Mouse (Mus musculus): ENCODE results near the gene Cant1.
A peak's percentile ranks its signal among the peaks of the same experiment; 100 is the strongest.

Gene Cant1

DNA sequence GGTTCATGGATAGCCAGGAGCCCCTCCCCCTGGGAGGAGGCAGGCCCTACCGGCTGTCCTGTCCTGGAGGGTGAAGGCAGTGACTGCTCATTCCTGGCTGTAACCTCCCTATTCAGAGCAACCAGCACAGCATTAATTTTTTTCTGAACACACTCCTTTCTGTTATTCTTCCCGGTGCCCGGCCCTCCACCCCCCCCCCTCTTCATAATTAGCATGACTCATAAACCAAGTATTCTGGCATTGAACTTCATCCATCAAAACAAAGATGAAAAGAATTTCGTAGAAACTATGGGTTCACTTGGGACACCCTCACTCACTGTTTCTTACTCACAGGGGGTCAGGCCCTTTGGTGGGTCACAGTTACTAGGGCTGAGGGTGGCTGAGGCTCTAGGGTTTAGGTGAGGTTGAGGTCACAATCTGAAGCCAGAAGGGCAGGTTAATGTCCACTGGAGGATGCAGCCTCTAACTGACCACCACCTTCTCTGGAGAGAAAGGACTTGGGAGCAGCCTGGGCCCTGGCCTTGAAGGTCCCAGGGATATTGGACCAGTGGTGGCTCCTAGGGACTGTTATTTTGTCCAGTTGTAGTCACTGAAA is 11.5 kb upstream of the Cant1 start:
- no peak for DNase-seq (ENCODE audit: low read depth in 2 of 2, low spot score in 2 of 2)

DNA sequence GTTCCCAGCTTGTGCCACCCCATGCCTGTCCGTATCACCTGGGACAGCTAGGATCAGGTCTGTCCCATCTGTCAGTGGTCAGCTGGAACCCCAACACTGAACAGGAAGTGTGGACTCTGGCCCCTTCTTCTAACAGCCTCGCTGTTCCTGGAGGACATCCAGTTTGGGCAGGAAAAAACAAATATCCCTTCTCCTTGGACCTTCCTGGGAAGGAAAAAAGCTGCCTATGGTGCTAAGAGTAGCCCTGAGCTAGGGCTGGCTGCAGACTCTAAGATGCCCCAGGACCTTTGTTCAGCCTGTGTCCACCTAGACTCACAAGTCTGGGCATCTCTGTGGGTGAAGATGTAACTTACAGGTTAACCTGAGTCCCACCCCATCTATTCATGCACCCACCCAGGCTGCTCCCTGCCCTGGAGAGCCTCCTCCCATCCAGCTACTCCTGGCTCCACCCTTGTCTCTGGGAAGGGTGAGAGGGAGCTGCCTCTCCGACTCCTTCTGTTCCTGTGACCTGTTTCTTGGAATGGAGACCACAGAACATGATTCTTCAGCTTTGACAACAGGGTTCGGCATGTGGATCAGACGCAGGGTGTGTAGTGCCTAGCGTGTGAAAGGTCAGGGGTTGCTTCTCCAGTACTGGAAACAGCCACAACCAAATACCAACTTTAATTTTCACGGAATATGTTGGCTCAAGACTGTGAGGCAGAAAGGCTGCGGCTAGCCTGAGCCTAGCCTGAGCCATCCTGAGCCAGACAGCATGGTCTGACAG is 10.2 kb upstream of the Cant1 start:
- DNase-seq (ENCODE audit: low read depth in 2 of 2, low spot score in 2 of 2): no peak

DNA sequence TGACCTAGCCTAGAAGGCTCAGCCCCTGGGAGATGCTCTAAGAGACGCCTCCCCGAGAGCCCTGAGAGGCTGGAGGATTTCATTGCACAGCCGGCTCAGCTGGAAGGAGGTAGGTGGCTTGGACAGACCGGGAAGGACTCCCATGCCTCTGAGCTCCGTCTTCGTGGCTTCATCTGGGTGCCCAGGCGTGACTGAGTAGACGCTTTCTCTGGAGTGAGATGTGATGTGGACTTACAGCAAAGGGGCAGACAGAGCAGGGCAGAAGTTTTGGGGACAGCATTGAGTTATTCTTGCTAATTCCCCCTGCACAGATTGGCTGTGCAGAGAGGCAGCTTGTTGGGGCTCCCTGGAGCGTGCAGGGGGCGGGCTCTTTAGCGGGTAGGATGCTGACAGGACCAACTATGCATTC is 9.6 kb upstream of the Cant1 start:
- no peak for DNase-seq (ENCODE audit: low read depth in 2 of 2, low spot score in 2 of 2)

DNA sequence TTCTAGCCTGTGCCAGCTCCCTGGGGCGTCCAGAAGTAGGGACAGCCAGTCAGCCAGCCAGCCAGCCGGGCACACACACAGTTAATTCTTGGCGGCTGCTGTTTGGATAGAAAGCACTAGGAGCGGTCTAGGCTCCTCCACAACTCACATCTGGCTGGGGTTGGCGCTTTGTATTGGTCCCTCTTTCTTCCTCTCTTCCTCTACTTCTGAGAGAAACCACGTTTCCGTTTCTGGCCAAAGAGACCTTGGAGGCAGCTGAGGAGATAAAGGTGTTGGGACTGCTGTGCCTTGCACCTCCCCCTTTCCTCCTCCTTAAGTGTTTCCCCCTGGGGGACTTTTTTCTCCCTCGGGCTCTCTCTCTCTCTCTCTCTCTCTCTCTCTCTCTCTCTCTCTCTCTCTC is 9.1 kb upstream of the Cant1 start, which contains the start of gene C1qtnf1:
Gene C1qtnf1 (plus strand): TSS at position 218 of the 400 bp plus-strand sequence.
- peak in 1 of 2 experiments; percentile 5 for DNase-seq (ENCODE audit: low read depth in 2 of 2, low spot score in 2 of 2)

DNA sequence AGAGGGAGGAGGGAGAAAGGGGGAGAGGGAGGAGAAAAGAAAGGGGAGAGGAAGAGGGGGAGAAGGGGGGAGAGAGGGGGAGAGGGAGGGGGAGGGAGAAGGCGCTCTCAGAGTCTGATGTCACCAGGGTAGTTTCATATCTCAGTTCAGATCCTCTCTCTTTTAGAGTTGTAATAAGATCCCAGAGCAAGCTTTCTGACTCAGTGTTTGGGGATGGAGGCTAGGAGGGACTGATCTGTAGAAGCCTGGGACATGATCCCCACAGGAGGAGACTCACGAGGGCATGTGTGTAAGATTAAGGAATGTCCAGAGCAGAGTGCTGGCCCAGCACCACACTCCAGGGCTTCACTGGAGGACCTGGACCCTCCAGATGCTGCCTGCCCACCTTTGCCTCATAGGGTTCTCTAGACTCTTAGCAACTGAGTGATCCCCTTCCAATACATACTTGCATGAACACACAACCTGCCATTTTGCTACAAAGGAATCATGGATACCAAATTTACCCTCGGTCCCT is 8.4 kb upstream of the Cant1 start:
- no peak for DNase-seq (ENCODE audit: low read depth in 2 of 2, low spot score in 2 of 2)

DNA sequence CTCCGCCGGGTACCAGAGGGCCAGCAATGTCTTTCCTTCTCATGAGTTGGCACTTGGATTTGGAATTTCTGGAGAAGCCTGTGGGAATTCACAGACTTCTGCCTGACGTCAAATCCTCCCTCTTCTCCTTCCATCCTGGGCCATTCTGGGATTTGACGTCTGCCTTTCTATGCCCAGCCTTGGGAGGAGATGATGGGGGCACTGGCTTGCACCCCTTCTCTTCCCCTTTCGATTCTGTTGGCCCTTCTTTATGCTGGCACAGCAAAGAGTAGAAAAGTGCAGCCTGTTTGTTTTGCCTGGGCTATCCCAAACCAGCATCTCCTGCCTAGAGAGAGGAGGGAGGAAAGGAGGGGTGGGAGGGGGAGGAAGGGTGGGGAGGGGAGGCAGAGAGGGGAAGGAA is 7.9 kb upstream of the Cant1 start:
- no peak for DNase-seq (ENCODE audit: low read depth in 2 of 2, low spot score in 2 of 2)

DNA sequence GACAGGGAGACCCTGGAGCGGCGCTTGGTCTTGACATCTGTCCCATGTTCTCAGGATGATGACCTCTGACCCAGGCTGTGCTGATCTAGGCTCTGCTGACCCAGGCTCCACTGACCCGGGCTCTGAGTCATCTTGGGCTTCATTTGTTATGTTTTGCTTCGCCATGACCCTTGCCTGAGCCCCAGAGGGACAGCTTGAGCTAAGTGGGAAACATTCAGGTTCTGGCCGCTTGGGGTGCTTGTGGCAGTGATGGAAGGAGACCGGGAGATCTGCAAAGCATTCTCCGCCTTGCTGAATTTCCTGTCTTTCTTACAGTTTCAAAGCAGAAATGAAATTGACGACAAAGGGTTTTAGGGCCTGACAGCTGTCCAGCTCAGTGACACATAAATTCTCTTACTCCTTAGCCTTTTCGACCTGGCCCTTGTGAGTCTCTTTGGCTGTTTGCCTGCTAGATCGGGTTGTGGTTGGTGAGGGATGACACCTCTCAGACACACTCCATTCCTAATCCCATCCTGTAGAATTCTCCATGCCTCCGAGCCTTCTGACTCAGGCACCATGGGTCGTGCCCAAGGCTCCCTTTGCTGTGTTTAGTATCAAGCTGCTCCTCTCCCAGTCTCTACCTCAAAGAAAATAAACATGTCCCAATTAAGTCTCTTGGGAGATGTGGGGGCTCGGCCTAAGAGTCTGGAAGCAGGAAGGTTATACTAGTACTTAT is 5.9 kb upstream of the Cant1 start:
- DNase-seq (ENCODE audit: low read depth in 2 of 2, low spot score in 2 of 2): no peak

DNA sequence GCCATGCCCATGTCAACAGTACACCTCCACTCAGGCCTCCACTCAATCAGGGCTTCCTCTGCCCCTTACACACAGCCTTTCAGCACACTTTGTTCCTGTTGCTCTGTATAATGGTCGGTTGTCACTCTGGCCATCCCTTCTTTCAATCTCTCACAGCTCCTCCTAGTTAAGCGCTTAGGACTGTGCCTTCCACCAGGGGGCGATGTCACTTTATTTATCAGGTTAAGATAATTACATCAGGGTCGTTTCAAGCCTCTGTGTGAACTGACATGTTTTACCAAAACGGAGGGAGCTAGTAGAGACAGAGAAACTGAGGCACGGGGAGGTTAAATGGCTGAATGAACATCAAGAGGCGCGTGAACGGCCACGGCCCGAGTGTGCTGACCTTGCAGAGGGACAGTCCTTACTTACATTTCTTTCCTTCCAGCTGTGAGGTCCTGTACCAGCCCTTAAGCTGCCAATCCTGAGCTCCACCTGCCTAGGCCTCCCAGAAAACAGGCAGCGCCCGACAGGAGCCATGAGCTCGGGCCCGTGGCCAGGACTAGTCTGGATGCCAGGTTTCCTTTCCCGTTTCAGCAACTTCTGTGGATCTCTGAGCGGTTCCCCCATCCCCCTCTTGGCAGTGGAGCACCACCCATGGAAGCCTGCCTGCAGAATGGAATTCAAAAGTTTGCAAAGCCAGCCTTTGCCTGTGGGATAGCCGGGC is 4.5 kb upstream of the Cant1 start:
- DNase-seq (ENCODE audit: low read depth in 2 of 2, low spot score in 2 of 2): peak; percentile 74 to 82

DNA sequence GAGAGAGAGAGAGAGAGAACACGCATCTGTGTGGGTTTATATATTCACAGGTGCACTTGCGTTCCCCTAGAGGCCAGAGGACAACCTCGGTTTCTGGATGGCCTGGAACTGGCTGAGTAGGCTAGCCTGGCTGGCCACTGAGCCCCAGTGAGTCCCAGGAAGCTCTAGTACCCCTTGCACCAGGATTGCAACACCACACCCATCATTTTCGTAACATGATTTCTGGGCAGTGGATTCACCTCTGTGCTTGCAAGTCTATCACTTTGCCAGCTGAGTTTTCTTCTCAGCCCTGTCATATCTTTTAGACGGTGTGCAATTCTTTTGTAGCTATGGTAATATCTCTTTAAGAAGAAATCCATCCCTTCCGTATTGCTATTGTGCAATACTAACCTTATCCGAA is 1.4 kb upstream of the Cant1 start:
- no peak for DNase-seq (ENCODE audit: low read depth in 2 of 2, low spot score in 2 of 2)

DNA sequence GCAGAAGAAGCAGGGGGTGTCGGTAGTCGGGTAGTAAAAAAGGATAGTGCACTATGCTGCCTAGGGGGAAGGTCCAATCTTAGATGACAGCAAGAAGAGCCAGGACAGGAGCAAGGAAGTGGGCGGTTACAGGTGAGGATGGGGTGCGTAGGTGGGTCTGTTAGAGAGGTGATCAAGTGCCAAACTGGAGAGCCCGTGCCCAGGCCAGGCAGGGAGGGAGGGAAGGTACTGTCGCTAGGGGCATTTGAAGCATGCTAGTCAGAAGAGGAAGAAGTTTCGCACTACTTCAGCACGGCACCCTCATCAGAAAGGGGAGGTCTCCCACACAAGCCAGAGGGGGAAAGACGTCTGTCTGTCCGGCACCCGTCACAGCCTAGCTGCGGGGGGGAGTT is 448 bp downstream of the Cant1 start:
- DNase-seq (ENCODE audit: low read depth in 2 of 2, low spot score in 2 of 2): no peak

DNA sequence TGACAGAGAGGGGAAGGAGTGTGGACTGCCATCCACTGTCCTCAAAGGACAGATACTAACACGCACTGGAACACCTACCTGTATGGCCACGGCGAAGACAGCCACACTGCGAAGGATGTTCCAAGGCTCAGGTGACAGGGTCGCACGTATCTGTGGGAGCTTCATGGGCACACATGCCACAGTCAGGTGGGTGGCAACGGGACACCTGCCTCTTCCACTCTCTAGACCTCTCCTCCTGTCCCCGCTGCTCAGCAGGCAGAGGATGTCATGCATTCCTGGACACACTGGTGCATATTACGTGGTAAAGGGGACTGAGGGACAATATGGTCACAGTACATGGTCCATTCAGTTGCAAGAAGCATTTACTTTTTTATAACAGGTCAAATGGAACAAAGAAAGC is 1.4 kb downstream of the Cant1 start:
- no peak for DNase-seq (ENCODE audit: low read depth in 2 of 2, low spot score in 2 of 2)

DNA sequence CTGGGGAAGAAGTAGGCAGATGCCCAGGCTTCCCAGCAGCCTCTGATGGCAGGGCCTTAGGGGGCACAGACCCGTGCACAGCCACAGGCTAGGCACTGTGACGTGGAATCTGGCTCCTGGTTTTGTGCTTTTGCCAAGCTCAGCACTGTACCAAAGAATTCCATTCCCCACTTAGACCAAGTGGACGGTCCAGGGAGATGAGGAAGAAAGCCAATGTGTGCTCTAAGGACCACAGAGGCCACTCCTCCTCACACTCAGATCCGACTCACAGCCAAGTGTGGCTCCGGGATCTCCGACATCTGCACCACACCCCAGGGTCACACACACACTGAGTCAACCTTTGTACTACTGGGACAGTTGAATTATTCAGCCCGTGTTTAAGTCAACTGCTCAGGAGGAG is 2.8 kb downstream of the Cant1 start:
- DNase-seq (ENCODE audit: low read depth in 2 of 2, low spot score in 2 of 2): no peak

DNA sequence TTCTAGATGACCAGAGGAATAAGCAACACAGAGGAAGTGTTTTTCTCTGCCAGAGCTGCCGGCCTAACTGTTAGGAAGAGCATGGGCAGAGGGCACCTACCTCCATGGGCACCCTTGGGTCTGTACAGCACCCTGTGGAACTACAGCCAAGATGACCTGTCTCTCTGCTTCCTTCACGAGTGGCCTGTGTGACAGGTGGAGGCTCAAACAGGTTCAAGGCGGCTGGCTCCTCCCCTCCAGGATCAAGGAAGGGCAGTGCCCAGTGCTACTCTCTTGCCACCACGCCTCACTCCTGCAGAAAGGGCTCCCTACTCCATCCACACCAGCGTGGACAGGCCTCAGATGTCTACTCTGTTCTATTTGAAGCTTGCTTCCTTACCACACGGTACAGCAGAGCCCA is 3.3 kb downstream of the Cant1 start:
- no peak for DNase-seq (ENCODE audit: low read depth in 2 of 2, low spot score in 2 of 2)

DNA sequence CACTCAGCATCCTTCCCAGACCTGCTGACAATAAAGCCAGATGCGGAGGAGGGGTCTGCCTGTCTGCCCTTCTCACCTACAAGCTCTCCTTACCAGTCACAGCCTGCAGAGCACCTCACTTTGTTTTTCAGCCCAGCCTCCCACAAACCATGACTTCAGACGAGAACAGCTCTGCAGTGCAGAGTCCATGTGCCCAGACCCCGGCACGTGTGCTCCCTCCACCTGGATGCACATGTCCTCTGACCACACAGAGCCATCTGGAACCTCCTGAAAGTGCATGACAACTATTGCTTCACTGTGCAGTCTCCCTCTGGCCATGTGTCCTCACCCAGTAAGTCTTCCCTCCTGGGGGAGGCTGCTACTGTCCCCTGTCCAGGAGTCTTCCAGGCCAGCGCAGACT is 4.6 kb downstream of the Cant1 start:
- DNase-seq (ENCODE audit: low read depth in 2 of 2, low spot score in 2 of 2): no peak

DNA sequence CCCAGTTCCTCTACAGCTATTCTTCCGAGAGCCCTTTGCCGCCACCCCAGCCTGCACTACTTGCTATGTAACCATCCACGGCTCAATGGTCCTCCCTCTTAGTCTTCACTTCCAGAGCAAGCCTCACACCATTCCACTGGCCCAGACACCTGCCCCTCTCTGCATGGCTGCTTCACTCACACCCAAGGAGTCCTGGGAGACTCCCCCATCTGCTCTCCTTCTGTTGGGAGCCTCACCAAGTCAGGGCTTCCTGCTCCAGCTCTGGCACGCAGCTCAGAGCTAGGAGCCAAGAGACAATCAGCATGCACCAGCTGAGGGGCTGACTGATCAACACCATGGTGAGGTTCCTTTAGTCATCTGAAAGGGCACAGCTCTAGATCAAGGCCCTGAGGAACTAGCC is 5.8 kb downstream of the Cant1 start:
- no peak for DNase-seq (ENCODE audit: low read depth in 2 of 2, low spot score in 2 of 2)

DNA sequence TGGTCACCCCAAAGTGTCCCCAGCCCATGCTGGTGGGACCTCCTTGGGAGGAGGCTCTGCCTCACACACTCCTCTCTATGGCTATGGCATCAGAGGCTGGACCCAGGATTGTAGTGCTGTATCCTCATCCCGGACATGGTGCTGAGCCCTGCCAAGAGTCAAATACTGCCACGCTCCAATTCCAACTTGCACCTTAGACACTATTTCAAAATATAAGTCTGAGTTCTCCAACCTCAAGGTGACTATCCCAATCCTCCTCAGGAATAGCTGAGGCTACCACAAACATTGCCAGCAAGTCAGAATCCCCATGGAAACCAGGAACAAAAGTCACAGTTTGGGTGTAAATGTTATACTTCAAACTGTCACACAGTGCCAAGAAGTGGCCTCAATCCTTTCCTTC is 6.3 kb downstream of the Cant1 start:
- no peak for DNase-seq (ENCODE audit: low read depth in 2 of 2, low spot score in 2 of 2)

DNA sequence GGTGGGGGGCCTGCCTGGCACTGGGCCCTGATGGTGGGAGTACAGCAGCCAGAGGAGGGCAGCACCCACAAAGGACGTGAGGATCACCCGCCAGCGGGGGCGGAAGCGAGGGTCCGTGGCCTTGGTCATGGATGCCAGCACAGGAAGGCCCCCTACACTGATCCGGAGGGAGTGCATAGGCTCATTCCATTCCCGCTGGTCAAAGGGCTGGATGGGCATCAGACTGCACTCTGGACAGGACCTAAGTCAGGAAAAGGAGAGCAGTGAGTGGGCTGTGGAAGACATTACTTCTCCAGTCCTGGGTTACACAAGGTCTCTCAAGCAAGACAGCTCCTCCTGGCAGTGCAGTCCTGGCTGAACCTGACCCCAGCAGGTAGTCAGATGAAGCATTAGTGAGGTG is 7.6 kb downstream of the Cant1 start:
- no peak for DNase-seq (ENCODE audit: low read depth in 2 of 2, low spot score in 2 of 2)

DNA sequence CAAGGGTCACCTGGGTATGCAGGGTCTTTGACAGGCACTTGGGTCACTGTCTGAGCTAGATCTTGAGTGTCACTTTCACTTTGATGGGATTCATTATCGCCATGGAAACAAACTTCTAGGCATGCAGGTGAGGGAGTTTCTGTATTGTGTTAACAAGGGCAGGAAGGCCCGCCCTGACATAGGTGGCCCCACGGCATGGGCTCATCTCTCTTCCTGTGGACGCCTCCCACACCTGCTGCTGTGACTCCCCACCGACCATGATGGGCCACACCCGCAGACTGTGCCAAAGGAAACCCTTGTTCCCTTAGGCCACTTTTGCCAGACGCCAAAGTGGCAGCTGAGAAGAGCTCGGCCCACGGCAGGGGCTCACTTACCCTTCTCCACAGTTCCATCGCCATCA is 8.4 kb downstream of the Cant1 start:
- DNase-seq (ENCODE audit: low read depth in 2 of 2, low spot score in 2 of 2): no peak

DNA sequence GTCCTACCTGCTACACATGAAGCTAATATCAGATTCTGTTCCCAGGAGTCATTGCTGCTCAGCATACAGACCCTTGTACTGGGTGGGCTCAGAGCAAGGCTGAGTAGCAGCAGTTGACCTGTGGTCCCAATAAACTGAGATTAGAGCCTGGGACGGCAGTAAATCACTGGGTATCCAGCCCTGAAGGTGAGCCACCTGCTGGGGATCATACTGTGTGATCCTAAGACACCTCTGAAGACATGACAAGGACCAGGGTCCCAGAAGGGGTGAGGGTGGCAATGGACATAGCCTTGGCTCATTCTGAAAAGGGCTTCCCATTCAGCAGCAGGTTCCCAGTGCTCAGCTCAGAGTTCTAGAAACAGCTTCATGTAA is 8.8 kb downstream of the Cant1 start:
- no peak for DNase-seq (ENCODE audit: low read depth in 2 of 2, low spot score in 2 of 2)

DNA sequence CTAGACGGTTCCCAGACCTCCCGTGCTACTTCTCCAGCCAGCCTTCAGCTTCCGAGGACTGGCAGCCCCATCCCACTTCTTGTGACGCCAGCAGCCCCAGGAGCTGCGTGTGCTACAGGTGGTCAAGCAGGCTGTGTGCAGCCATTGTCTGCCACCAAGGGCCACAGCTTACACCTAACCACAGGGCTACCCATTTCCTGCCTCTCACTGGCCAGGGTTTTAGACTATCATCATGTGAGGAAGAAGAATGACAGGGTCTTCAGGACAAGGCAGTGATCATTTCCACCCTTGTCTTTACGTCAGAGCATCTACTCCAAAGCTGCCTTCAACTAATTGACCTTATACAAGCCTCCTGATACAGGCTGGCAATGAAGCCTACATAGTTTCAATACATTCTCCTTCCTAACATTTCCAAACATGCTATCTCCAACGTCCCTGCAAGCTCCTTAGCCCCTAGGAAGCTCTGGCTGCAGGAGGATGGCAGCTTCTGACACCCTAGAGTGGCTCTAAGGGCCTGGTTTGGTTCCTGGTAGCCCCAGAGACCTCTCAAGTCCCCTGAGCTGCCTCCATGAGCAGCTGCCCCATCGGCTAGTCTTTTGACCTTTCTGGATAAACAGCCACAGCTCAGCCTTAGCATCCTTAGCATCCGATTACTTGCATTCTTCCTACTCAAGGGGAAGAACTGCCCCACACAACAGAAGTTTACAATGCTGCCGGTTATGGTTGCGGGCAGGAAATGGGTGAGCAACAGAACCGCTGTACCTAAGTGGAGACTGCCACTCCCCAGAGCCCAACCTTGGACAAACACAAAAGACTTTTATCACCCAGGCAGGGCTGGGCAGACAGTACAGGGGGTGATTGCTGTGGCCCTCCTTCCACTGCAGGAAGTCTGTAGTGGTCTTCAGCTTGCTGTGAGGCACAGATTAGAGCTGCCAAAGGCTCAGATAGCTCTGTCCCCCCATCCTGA is 9.5 kb downstream of the Cant1 start:
- no peak for DNase-seq (ENCODE audit: low read depth in 2 of 2, low spot score in 2 of 2)

Measured in CD8-positive naive resting alpha-beta T cell, adult 2 months (primary cell).